Mouse (Mus musculus): ENCODE measurements around the gene Ehbp1l1. TPM values are rescaled to one million over a fixed set of nuclear protein-coding genes. Genes with fewer than 3 reads are reported as not detected.

The Ehbp1l1 gene
- total and polyA plus RNA-seq, 3 experiments, result 30.4 to 62.6 (median 57.0) TPM

GRCm38 (mm10) chr19:5728631-5729443, 2.7 kb upstream of the Ehbp1l1 start:
- DNase-seq (ENCODE audit: extremely low read depth), result no peak
- dilution Hi-C loops (cut with MboI; ENCODE audit: extremely low pct_ligation_motif_present, extremely low pct_unique_long_range_greater_than_20kb, low sequenced_read_pairs) (no loop called here), in situ Hi-C loops (cut with MboI; ENCODE audit: low pct_ligation_motif_present, low pct_unique_long_range_greater_than_20kb, low sequenced_read_pairs) (no loop called here)
- Histone ChIP-seq H3K9ac (ENCODE audit: insufficient read depth, low read depth) (peak overlapping the region; percentile 70), H3K4me2 (ENCODE audit: insufficient read depth, low read depth, poor library complexity, severe bottlenecking) (peak overlapping the region; percentile 82), H3K79me2 (replicated peaks; ENCODE audit: control insufficient read depth, extremely low read depth, insufficient read depth, poor library complexity, severe bottlenecking) (peaks cover 14% of the 10 kb centered on the region), H3K4me3 (replicated peaks in 1 of 3; ENCODE audit: low read depth in 2 of 3, low read length in 2 of 3, poor library complexity in 1 of 3) (peak overlapping the region; percentile 64 to 87 (median 74)), H3K9me3 (replicated peaks; ENCODE audit: low read length) (no peaks in the 10 kb centered on the region), H3K27me3 (replicated peaks) (peaks cover 1% of the 10 kb centered on the region), H3K36me3 (replicated peaks in 1 of 2; ENCODE audit: control insufficient read depth in 1 of 2, insufficient read depth in 1 of 2, low read length in 1 of 2) (peaks cover 2 to 21% of the 10 kb centered on the region in 2 experiments), H3K27ac (ENCODE audit: insufficient read depth, low read depth) (no peak overlapping the region), H3K4me1 (ENCODE audit: control insufficient read depth in 1 of 2, insufficient read depth in 2 of 2) (peaks cover 20 to 51% of the 10 kb centered on the region in 2 experiments)
- TF ChIP-seq UBTF (IDR thresholded peaks at IDR 0.05; ENCODE audit: low read depth, low read length) (no peak), MXI1 (IDR thresholded peaks at IDR 0.05; ENCODE audit: low read depth, low read length) (0 out of 2 replicates have a peak, but pooled peaks have one; percentile 14)

DNA sequence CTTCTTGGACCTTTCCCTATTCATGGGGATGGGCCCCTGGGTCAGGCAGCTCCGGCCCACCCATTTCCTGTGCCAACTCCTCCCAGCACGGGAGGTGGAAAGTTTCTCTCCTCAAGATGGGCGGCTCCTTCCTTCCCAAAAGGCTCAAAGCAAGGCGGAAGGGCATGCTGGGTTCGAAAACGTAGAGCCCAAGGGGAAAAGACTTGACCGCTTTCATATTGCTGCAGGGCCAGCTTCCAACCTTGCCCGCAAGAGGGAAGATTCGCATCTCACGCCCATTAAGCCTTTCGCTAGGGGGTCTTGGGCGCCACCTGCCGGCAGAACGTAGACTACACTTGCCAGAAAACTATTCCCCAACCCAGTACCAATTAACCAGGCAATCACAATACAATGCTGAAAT, 1.6 kb upstream of the Ehbp1l1 start:
- Histone ChIP-seq H3K27ac (ENCODE audit: insufficient read depth, low read depth) (peak overlapping the region; percentile 20), H3K9me3 (replicated peaks; ENCODE audit: low read length) (no peaks in the 10 kb centered on the region), H3K79me2 (replicated peaks; ENCODE audit: control insufficient read depth, extremely low read depth, insufficient read depth, poor library complexity, severe bottlenecking) (peaks cover 26% of the 10 kb centered on the region), H3K27me3 (replicated peaks) (no peaks in the 10 kb centered on the region), H3K9ac (ENCODE audit: insufficient read depth, low read depth) (no peak overlapping the region), H3K4me1 (ENCODE audit: control insufficient read depth in 1 of 2, insufficient read depth in 2 of 2) (peaks cover 21 to 62% of the 10 kb centered on the region in 2 experiments), H3K36me3 (replicated peaks in 1 of 2; ENCODE audit: control insufficient read depth in 1 of 2, insufficient read depth in 1 of 2, low read length in 1 of 2) (peaks cover 8 to 30% of the 10 kb centered on the region in 2 experiments), H3K4me3 (replicated peaks in 1 of 3; ENCODE audit: low read depth in 2 of 3, low read length in 2 of 3, poor library complexity in 1 of 3) (peak overlapping the region; percentile 38 to 75 (median 41)), H3K4me2 (ENCODE audit: insufficient read depth, low read depth, poor library complexity, severe bottlenecking) (peak overlapping the region; percentile 57)
- in situ Hi-C loops (cut with MboI; ENCODE audit: low pct_ligation_motif_present, low pct_unique_long_range_greater_than_20kb, low sequenced_read_pairs), result no loop called here
- dilution Hi-C loops (cut with MboI; ENCODE audit: extremely low pct_ligation_motif_present, extremely low pct_unique_long_range_greater_than_20kb, low sequenced_read_pairs), result no loop called here
- DNase-seq (ENCODE audit: extremely low read depth), result peak; percentile 80
- TF ChIP-seq ZMIZ1 (IDR thresholded peaks at IDR 0.05; ENCODE audit: low read depth, low read length), result peak; percentile 47; the same call in 1 of the 2 replicates
- TF ChIP-seq RAD21 (IDR thresholded peaks at IDR 0.05; ENCODE audit: low read depth, low read length), result peak; percentile 75
- TF ChIP-seq MYC (IDR thresholded peaks at IDR 0.05; ENCODE audit: low read depth, low read length), result 0 out of 2 replicates have a peak, but pooled peaks have one; percentile 45
- TF ChIP-seq PAX5 (IDR thresholded peaks at IDR 0.05; ENCODE audit: low read length), result no peak
- peak; percentile 83 to 98 for TF ChIP-seq CTCF (conservative IDR thresholded peaks at IDR 0.05 in 1 of 2, IDR thresholded peaks at IDR 0.05 in 1 of 2; ENCODE audit: low read depth in 2 of 2, low read length in 2 of 2)
- no peak for TF ChIP-seq GABPA (IDR thresholded peaks at IDR 0.05; ENCODE audit: insufficient replicate concordance, low read depth, low read length)
- TF ChIP-seq ETS1 (conservative IDR thresholded peaks at IDR 0.05; ENCODE audit: low read depth, low read length), result no peak
- TF ChIP-seq UBTF (IDR thresholded peaks at IDR 0.05; ENCODE audit: low read depth, low read length), result no peak
- no peak for TF ChIP-seq MAFK (IDR thresholded peaks at IDR 0.05; ENCODE audit: insufficient replicate concordance, low read length)
- TF ChIP-seq SMC3 (IDR thresholded peaks at IDR 0.05; ENCODE audit: low read depth, low read length), result peak; percentile 91
- peak; percentile 41; the same call in 1 of the 2 replicates for TF ChIP-seq JUND (conservative IDR thresholded peaks at IDR 0.05; ENCODE audit: low read depth, low read length)
- TF ChIP-seq NELFE (IDR thresholded peaks at IDR 0.05; ENCODE audit: low read depth, low read length), result peak; percentile 67
- TF ChIP-seq EP300 (IDR thresholded peaks at IDR 0.05; ENCODE audit: low read length), result peak; percentile 15; the same call in 1 of the 2 replicates
- no peak for TF ChIP-seq ZNF384 (IDR thresholded peaks at IDR 0.05; ENCODE audit: low read depth, low read length)
- 0 out of 2 replicates have a peak, but pooled peaks have one; percentile 60 for TF ChIP-seq RCOR1 (conservative IDR thresholded peaks at IDR 0.05; ENCODE audit: low read depth, low read length)
- TF ChIP-seq CHD2 (IDR thresholded peaks at IDR 0.05; ENCODE audit: low read length), result peak; percentile 6; the same call in 1 of the 2 replicates
- TF ChIP-seq ZC3H11A (IDR thresholded peaks at IDR 0.05; ENCODE audit: low read depth, low read length), result peak; percentile 29; the same call in 1 of the 2 replicates
- peak; percentile 26; the same call in 1 of the 2 replicates for TF ChIP-seq MEF2A (IDR thresholded peaks at IDR 0.05; ENCODE audit: borderline replicate concordance, low read depth, low read length)
- no peak for TF ChIP-seq HCFC1 (IDR thresholded peaks at IDR 0.05; ENCODE audit: low read depth, low read length)
- TF ChIP-seq MXI1 (IDR thresholded peaks at IDR 0.05; ENCODE audit: low read depth, low read length), result peak; percentile 56; the same call in 1 of the 2 replicates
- no peak for TF ChIP-seq POLR2AphosphoS2 (IDR thresholded peaks at IDR 0.05; ENCODE audit: low read depth, low read length)
- peak; percentile 42 for TF ChIP-seq BHLHE40 (IDR thresholded peaks at IDR 0.05; ENCODE audit: low read depth, low read length)
- TF ChIP-seq MAX (IDR thresholded peaks at IDR 0.05; ENCODE audit: low read length), result no peak
- TF ChIP-seq IRF4 (IDR thresholded peaks at IDR 0.05; ENCODE audit: low read depth, low read length), result no peak
- TF ChIP-seq TBP (conservative IDR thresholded peaks at IDR 0.05; ENCODE audit: low read depth, low read length), result 0 out of 2 replicates have a peak, but pooled peaks have one; percentile 19
- TF ChIP-seq MAZ (IDR thresholded peaks at IDR 0.05; ENCODE audit: low read depth, low read length), result 0 out of 2 replicates have a peak, but pooled peaks have one; percentile 67
- no peak; the same call in 1 of the 2 replicates for TF ChIP-seq JUN (IDR thresholded peaks at IDR 0.05; ENCODE audit: insufficient read depth, low read depth, low read length)
- peak; percentile 51 for TF ChIP-seq ELF1 (IDR thresholded peaks at IDR 0.05; ENCODE audit: low read depth, low read length)
- no peak for TF ChIP-seq E2F4 (IDR thresholded peaks at IDR 0.05; ENCODE audit: insufficient replicate concordance, low read depth, low read length)
- TF ChIP-seq USF2 (conservative IDR thresholded peaks at IDR 0.05; ENCODE audit: low read depth, low read length), result no peak
